Mouse (Mus musculus): ENCODE data around the gene Sez6l.

DNA sequence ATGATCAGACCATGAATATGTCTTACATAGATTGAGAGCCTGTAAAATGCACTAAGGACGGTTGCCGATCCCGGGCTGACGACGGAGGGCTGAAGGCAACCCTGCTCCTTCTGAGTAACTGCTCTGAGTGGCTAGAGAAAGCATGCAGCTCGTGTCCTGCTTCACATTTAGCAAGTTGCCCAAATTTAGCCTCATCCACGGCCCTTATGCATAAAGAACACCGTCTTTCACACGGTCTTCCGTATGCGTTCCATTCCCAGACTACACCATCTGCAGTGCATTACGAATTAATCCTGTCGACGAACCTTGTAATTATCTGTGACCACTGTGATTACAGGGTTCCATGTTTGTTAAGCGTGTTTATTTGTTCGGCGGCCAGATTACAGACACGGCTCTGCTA, 180.9 kb downstream of the Sez6l start:
- TF ChIP-seq CTCF (IDR thresholded peaks at IDR 0.05) (no peak), POLR2A (IDR thresholded peaks at IDR 0.05; ENCODE audit: insufficient read depth, low read depth, low read length) (no peak)
